Mouse (Mus musculus): ENCODE measurements around the gene Padi3. TPM values are rescaled to one million over a fixed set of nuclear protein-coding genes. Genes with fewer than 3 reads are reported as not detected.

Padi3 gene
- total and polyA plus RNA-seq, 3 experiments, result 73.1 to 106 TPM; not detected in 1

GRCm38 (mm10) chr4:140742543-140742942 is 67.9 kb downstream of the Padi3 start, which contains the start of gene Padi6:
Padi6 (minus strand) TSS chr4:140742643.
- DNase-seq (ENCODE audit: low read depth, low spot score), result no peak
- Histone ChIP-seq H3K36me3 (ENCODE audit: control insufficient read depth in 1 of 2, insufficient read depth in 2 of 2, low read length in 2 of 2) (no peaks in the 10 kb centered on the region), H3K9ac (ENCODE audit: control insufficient read depth, low read depth, low read length, poor library complexity, severe bottlenecking) (no peak within 1 kb of the TSS), H3K4me1 (ENCODE audit: control insufficient read depth in 1 of 2, insufficient read depth in 2 of 2, low read length in 2 of 2) (peaks cover 0 to 5% of the 10 kb centered on the region in 2 experiments; a peak in 1 of 4 replicates), H3K9me3 (replicated peaks; ENCODE audit: insufficient read depth, low read length) (no peaks in the 10 kb centered on the region), H3K27me3 (ENCODE audit: control insufficient read depth in 1 of 2, insufficient read depth in 2 of 2, low read length in 2 of 2) (peaks cover 0 to 3% of the 10 kb centered on the region in 2 experiments; a peak in 2 of 4 replicates), H3K4me3 (ENCODE audit: control insufficient read depth in 1 of 2, insufficient read depth in 1 of 2, low read depth in 2 of 2, low read length in 2 of 2) (no peak within 1 kb of the TSS), H3K79me2 (ENCODE audit: control insufficient read depth, insufficient read depth, low read length, poor library complexity) (no peaks in the 10 kb centered on the region), H3K27ac (ENCODE audit: control insufficient read depth, low read depth, low read length) (no peak within 1 kb of the TSS)
- TF ChIP-seq POLR2A (IDR thresholded peaks at IDR 0.05; ENCODE audit: control insufficient read depth in 1 of 2, insufficient read depth in 1 of 2, low read depth in 1 of 2, low read length in 2 of 2, poor library complexity in 1 of 2) (no peak), JUND (IDR thresholded peaks at IDR 0.05; ENCODE audit: low read depth, low read length) (no peak), MYB (IDR thresholded peaks at IDR 0.05; ENCODE audit: low read depth, low read length) (no peak), MXI1 (IDR thresholded peaks at IDR 0.05; ENCODE audit: low read depth, low read length) (no peak), NRF1 (IDR thresholded peaks at IDR 0.05; ENCODE audit: insufficient read depth, low read depth, low read length, poor library complexity, severe bottlenecking) (no peak), SIN3A (IDR thresholded peaks at IDR 0.05; ENCODE audit: low read length) (no peak), ZMIZ1 (IDR thresholded peaks at IDR 0.05; ENCODE audit: low read depth, low read length) (no peak)

GRCm38 (mm10) chr4:140741401-140741800 is 69.0 kb downstream of the Padi3 start:
- Histone ChIP-seq H3K4me1 (ENCODE audit: control insufficient read depth in 1 of 2, insufficient read depth in 2 of 2, low read length in 2 of 2) (peaks cover 0 to 5% of the 10 kb centered on the region in 2 experiments; a peak in 1 of 4 replicates), H3K27me3 (ENCODE audit: control insufficient read depth in 1 of 2, insufficient read depth in 2 of 2, low read length in 2 of 2) (no peaks in the 10 kb centered on the region), H3K79me2 (ENCODE audit: control insufficient read depth, insufficient read depth, low read length, poor library complexity) (no peaks in the 10 kb centered on the region), H3K4me3 (ENCODE audit: control insufficient read depth in 1 of 2, insufficient read depth in 1 of 2, low read depth in 2 of 2, low read length in 2 of 2) (no peak overlapping the region), H3K9ac (ENCODE audit: control insufficient read depth, low read depth, low read length, poor library complexity, severe bottlenecking) (no peak overlapping the region), H3K9me3 (replicated peaks; ENCODE audit: insufficient read depth, low read length) (no peaks in the 10 kb centered on the region), H3K36me3 (ENCODE audit: control insufficient read depth in 1 of 2, insufficient read depth in 2 of 2, low read length in 2 of 2) (no peaks in the 10 kb centered on the region), H3K27ac (ENCODE audit: control insufficient read depth, low read depth, low read length) (no peak overlapping the region)
- no peak for DNase-seq (ENCODE audit: low read depth, low spot score)
- no peak for TF ChIP-seq ZKSCAN1 (IDR thresholded peaks at IDR 0.05; ENCODE audit: low read depth, low read length)
- TF ChIP-seq ZMIZ1 (IDR thresholded peaks at IDR 0.05; ENCODE audit: low read depth, low read length), result no peak
- no peak for TF ChIP-seq ZNF384 (IDR thresholded peaks at IDR 0.05; ENCODE audit: low read depth, low read length)
- no peak for TF ChIP-seq E2F4 (IDR thresholded peaks at IDR 0.05; ENCODE audit: borderline replicate concordance, low read depth, low read length)
- TF ChIP-seq POLR2AphosphoS5 (IDR thresholded peaks at IDR 0.05; ENCODE audit: borderline replicate concordance, low read depth, low read length), result no peak
- no peak for TF ChIP-seq SIN3A (IDR thresholded peaks at IDR 0.05; ENCODE audit: low read length)
- no peak for TF ChIP-seq HCFC1 (IDR thresholded peaks at IDR 0.05; ENCODE audit: low read depth, low read length)
- no peak for TF ChIP-seq CTCF (IDR thresholded peaks at IDR 0.05 in 2 of 3, conservative IDR thresholded peaks at IDR 0.05 in 1 of 3; ENCODE audit: control insufficient read depth in 1 of 3, insufficient read depth in 1 of 3, low read depth in 2 of 3, low read length in 3 of 3, poor library complexity in 1 of 3, severe bottlenecking in 1 of 3)
- no peak for TF ChIP-seq BHLHE40 (IDR thresholded peaks at IDR 0.05; ENCODE audit: borderline replicate concordance, low read depth, low read length)
- TF ChIP-seq USF2 (IDR thresholded peaks at IDR 0.05; ENCODE audit: borderline replicate concordance in 1 of 2, insufficient read depth in 1 of 2, low read depth in 1 of 2, low read length in 2 of 2), result no peak
- TF ChIP-seq RCOR1 (IDR thresholded peaks at IDR 0.05; ENCODE audit: low read depth, low read length), result no peak
- no peak for TF ChIP-seq KAT2A (conservative IDR thresholded peaks at IDR 0.05; ENCODE audit: low read depth, low read length)
- TF ChIP-seq UBTF (IDR thresholded peaks at IDR 0.05; ENCODE audit: borderline replicate concordance, insufficient read depth, low read depth, low read length), result no peak

Data from MEL (cell line).